Mouse (Mus musculus): Measurements from ENCODE around the gene Pikfyve. TPM values are rescaled to one million over a fixed set of nuclear protein-coding genes. Genes with fewer than 3 reads are reported as not detected.
"Not testable (repeated sequence)": the region's sequence is repeated elsewhere in the genome, so short reads cannot be mapped to it uniquely, and the experiment has no call there.

The Pikfyve gene
- polyA plus RNA-seq, 2 experiments from 2014 or later, result 11.8 to 13.6 TPM

- no peak for ATAC-seq
These were observed 818 bp upstream of the Pikfyve start for GRCm38 (mm10) chr1:65185524-65186205.

GRCm38 (mm10) chr1:65187074-65187430, 569 bp downstream of the Pikfyve start:
- peak; percentile 5 for ATAC-seq

DNA sequence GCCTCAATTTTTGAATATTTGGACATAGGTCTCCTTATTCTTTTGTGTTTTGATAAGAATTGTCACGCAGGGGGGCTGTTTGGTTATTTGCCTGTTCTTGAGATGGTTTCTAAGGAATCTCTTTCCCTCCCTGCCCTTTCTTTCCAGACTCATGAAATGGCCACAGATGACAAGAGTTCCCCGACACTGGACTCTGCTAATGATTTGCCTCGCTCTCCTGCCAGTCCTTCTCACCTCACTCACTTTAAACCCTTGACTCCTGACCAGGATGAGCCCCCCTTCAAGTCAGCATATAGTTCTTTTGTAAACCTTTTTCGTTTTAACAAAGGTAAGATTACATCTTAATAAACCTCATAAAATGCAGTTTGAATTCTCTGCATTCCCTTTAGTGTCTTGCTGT, 3.7 kb downstream of the Pikfyve start:
- ATAC-seq, result no peak

GRCm38 (mm10) chr1:65193226-65193625, 6.7 kb downstream of the Pikfyve start:
- ATAC-seq, result no peak

GRCm38 (mm10) chr1:65198425-65198824, 11.9 kb downstream of the Pikfyve start:
- ATAC-seq, result no peak

- ATAC-seq, result no peak
These were observed 12.4 kb downstream of the Pikfyve start for GRCm38 (mm10) chr1:65198861-65199260.

GRCm38 (mm10) chr1:65204299-65204698, 17.8 kb downstream of the Pikfyve start:
- no peak for ATAC-seq

GRCm38 (mm10) chr1:65213214-65213613, 26.7 kb downstream of the Pikfyve start:
- ATAC-seq, result no peak

DNA sequence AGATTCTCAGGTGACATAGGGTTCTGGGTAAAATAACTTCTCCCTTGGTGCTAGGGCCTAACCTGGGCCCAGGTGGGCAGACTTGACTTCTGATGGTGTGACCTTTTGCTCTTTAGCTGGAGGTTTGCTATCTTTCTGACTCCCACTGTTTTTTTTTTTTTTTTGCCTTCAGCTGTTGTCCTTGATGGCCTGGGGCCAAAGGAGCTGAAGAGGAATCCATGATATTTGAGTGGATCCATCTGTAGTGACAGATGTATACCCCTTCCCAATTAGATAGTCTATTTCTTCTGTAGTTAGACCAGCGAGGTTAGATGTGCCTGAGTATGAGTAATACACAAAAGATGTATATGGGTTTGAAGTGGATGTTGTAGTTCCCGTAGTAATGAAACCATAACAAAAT, 31.1 kb downstream of the Pikfyve start:
- ATAC-seq, result no peak

DNA sequence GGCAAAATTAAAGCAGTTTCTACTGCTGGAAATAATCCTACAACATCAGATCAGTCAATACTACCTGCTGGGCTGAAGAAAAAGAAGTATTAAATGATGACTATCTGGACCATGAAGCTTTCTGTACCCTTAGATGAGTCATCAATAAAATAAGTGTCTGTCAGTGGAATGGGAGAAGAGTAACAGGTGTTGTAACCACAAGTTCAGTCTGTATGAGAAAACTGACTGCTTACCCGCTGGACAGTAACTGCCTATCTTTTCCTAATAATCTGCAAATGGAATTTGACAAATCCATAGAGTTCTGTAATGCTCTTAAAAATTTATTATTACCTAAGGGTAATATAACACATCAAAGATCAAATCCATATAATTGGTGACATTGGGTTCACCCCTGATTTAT, 31.5 kb downstream of the Pikfyve start:
- no peak for ATAC-seq

DNA sequence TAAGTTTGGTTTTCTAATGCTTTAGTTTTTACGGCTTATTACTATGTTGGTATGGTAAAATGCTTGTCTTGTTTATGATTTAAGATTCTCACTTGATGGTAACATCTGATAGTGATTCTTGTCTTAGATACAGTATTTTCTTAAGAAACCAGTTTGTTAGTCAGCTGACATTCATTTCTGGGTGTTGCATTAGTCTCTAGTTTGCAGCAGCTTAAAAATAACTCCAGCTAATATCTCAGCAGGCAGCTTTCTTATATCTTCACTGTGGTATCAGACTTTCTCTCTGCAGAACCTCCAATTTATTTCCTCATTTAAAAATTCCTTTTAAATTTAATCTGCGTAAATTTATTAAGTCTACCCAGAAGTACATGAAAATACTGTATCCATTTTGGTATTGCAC, 37.2 kb downstream of the Pikfyve start:
- ATAC-seq, result no peak

DNA sequence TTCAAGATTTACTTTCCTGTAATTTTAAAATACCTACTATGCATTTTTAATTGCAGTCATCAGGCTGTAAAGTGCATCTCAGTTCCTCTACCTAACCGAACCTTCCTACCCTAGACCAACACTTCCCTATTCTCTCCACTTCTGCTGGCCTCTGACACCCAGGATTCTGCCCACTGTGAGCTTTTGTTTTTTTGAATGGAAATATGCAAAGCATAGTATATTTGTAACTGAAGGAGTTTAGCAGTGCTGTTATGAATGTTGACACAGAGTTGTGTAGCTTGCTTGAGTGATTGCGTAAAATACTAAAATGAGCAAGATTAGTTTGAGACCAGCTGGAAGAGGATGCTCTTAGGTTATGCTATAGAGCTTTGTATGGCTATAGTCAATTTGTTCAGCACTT, 41.2 kb downstream of the Pikfyve start:
- no peak for ATAC-seq

DNA sequence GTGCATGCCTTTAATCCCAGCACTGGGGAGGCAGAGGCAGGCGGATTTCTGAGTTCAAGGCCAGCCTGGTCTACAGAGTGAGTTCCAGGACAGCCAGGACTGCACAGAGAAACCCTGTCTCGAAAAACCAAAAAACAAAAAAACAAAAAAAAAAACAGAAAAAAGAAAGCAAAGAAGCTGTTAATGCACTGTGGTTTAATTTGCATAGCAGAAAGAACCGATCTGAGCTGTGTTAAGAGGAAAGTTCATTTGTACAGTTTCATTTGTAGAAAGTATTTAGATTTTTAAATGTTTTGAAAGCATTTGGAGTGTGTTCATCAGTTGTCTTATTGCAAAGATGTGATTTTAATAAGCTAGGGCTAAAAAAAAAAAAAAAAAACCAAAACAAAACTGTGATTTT, 43.3 kb downstream of the Pikfyve start:
- ATAC-seq, result not testable (repeated sequence)

GRCm38 (mm10) chr1:65230566-65230965, 44.1 kb downstream of the Pikfyve start:
- ATAC-seq, result no peak

DNA sequence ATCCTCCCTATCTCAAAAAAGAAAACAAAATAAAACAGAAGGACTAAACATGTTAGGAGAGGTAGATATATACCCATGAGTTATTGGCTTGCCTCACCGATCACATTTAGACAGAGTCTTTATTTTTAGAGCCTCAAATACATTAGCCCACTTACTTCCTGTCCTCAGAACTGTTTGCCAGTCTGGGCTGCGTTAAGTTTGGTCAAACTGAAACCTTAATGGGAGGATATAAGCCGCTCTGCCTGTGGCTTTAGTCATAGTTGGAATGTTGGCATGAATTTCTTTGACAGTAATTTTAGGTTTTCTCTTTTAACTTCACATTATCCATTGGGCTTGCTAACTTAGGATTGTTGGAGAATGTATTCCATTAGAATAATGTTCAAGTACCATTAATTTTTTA, 51.2 kb downstream of the Pikfyve start:
- ATAC-seq, result peak; percentile 68

- ATAC-seq, result no peak
These were observed 59.2 kb downstream of the Pikfyve start for GRCm38 (mm10) chr1:65245637-65246036.

GRCm38 (mm10) chr1:65280461-65280860, 94.0 kb downstream of the Pikfyve start:
- no peak for ATAC-seq

DNA sequence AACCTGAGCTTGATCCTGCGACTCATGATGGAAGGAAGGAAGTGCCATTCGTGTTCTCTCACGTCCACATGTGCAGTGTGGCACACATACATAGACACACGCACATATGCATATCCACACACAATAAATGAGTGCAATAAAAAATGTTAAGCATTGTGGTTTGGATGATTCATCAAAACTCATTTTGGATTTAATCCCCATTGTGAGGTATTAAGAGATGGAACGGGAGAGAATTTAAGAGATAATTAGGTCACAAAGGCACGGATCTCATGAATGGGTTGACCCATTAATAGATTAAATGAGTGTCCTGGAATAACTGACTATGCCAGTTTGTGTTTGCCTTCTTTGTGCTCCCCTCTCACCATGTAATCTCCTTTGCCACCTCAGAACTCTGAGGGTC, 95.3 kb downstream of the Pikfyve start, which contains the start of gene Pth2r:
Gene Pth2r (plus strand): TSS at position 301 of the 400 bp plus-strand sequence.
- no peak for ATAC-seq

- peak; percentile 72 for ATAC-seq
These were observed 96.3 kb downstream of the Pikfyve start for GRCm38 (mm10) chr1:65282766-65283165.

GRCm38 (mm10) chr1:65308476-65308875, 122.0 kb downstream of the Pikfyve start:
- ATAC-seq, result no peak

DNA sequence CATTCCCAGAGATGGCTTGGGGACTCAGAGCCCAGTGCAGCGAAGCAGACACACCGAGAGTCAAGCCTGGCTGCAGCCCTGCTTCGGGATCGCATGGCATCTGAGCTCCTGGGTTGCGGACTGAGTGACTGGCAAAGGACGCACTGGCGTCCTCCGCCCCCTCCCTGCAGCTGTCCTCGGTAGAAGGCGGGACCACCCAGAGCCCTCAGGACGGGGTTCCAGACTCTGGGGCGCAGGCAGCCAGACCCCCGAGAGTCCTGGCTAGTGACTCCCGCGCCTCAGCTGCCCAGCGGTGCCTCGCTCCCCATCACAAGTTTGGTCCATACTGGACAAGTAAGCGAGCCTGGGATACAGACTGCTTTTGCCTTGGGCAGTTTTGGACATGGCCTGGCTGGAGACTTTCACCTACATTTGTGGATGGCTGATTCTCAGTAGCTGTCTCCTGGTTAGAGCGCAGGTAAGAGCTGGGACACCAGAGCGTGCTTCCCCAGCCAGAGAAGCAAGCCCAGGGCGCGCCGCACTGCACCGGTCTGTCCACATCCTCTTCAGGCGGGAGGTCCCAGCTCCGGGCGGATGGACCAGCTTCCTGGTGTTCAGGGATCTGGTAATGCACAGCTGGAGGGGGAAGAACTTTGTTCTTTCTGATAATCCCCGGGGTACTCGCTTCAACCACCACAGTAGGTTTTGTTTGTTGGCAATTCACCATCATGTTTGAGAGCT, 124.9 kb downstream of the Pikfyve start:
- no peak for ATAC-seq

DNA sequence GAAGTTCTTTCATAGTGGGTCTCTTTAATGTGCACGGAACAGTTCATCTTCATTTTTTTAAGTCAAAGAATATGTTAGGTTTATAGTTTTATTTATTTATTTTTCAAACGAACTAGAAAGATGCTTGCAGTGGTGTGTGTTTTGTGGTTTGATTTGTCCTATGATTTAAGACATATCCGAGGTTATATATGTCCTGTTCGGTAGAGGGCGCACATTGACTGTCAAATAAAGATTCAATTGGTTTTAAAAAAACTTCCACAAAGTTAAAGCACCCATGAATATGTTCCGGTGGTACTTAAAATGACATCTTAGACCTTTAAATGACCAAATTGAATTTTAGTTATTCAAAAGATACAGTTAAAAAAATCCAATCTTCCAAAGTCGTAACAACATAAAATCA, 125.6 kb downstream of the Pikfyve start:
- no peak for ATAC-seq

DNA sequence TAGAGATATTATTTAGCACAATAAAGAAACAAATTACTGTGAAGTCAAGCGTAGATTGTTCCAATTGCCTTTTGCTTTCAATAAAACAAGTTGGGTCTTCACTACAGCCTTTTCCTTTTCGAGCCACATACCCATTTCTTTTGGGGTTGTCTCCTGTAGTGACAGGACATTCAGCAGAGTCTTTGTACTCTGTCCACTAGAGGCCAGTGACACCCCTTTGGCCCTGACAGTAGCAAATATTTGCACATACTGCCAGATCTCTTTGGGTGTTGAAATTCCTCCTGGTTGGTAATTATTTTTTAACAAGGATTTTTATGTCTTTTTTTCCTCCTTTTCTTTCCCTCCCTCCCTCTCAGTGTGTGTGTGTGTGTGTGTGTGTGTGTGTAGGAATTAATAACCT, 126.4 kb downstream of the Pikfyve start:
- ATAC-seq, result no peak

Data from CD4-positive, CD25-positive, alpha-beta regulatory T cell, adult 4 months (primary cell).